Mouse (Mus musculus) myocyte (in vitro differentiated cells): ENCODE data around the gene Asap3. TPM values are rescaled to one million over a fixed set of nuclear protein-coding genes. Genes with fewer than 3 reads are reported as not detected.

Source experiments
- H3K27me3 ChIP-seq: one replicate; pipeline ENCODE4 v1.6.1; 2011; ENCODE audit not compliant: control insufficient read depth, insufficient read depth, insufficient read length
- H3K36me3 ChIP-seq: one replicate; pipeline ENCODE4 v1.6.1; 2011; ENCODE audit not compliant: control insufficient read depth, insufficient read depth
- H3K4me2 ChIP-seq: one replicate; pipeline ENCODE4 v1.6.1; 2011; ENCODE audit warnings: low read depth, control low read depth
- H3K4me3 ChIP-seq: one replicate; pipeline ENCODE4 v1.5.1; 2011; ENCODE audit warnings: mild to moderate bottlenecking, control low read depth, moderate library complexity
- H3K79me2 ChIP-seq: one replicate; pipeline ENCODE4 v1.6.1; 2011; ENCODE audit not compliant: control insufficient read depth, insufficient read depth
- H3ac ChIP-seq: one replicate; pipeline ENCODE4 v1.6.1; 2011; ENCODE audit not compliant: control insufficient read depth, insufficient read length
- CEBPB ChIP-seq: IDR thresholded peaks from 2 replicates; pipeline ENCODE4 v1.6.1; 2011; ENCODE audit warnings: mild to moderate bottlenecking, moderate library complexity; ENCODE audit not compliant: poor library complexity, insufficient read depth, severe bottlenecking
- E2F4 ChIP-seq: IDR thresholded peaks from one replicate; pipeline ENCODE4 v1.6.1; 2011; ENCODE audit warnings: mild to moderate bottlenecking, control low read depth, moderate library complexity; ENCODE audit not compliant: insufficient read depth
- MAX ChIP-seq: IDR thresholded peaks from one replicate; pipeline ENCODE4 v1.6.1; 2011; ENCODE audit warnings: low read depth, mild to moderate bottlenecking, control low read depth
- MYOD1 ChIP-seq, 3 experiments: IDR thresholded peaks; one replicate each; pipeline ENCODE4 v1.6.1; 2011; ENCODE audit warnings: control low read depth in 2 of 3, low read depth in 2 of 3, mild to moderate bottlenecking in 2 of 3, moderate library complexity in 1 of 3; ENCODE audit not compliant: insufficient read length in 2 of 3, control insufficient read depth in 1 of 3
- MYOG ChIP-seq, 3 experiments: IDR thresholded peaks; one replicate each; pipeline ENCODE4 v1.6.1; 2011; ENCODE audit warnings: control low read depth in 2 of 3, low read depth in 2 of 3, mild to moderate bottlenecking in 2 of 3; ENCODE audit not compliant: insufficient read length in 2 of 3, control insufficient read depth in 1 of 3, insufficient read depth in 1 of 3
- POLR2A ChIP-seq: IDR thresholded peaks from one replicate; pipeline ENCODE4 v1.6.1; 2011; ENCODE audit warnings: low read depth, mild to moderate bottlenecking, control low read depth, moderate library complexity; ENCODE audit not compliant: insufficient read length
- POLR2AphosphoS2 ChIP-seq: IDR thresholded peaks from one replicate; pipeline ENCODE4 v1.6.1; 2011; ENCODE audit warnings: low read depth, control low read depth; ENCODE audit not compliant: insufficient read length
- REST ChIP-seq: IDR thresholded peaks from one replicate; pipeline ENCODE4 v1.6.1; 2011; ENCODE audit warnings: mild to moderate bottlenecking, control low read depth, moderate library complexity; ENCODE audit not compliant: insufficient read depth, insufficient read length
- SRF ChIP-seq: IDR thresholded peaks from one replicate; pipeline ENCODE4 v1.6.1; 2011; ENCODE audit warnings: low read depth; ENCODE audit not compliant: control insufficient read depth, insufficient read length
- TCF12 ChIP-seq: IDR thresholded peaks from one replicate; pipeline ENCODE4 v1.6.1; 2011; ENCODE audit warnings: mild to moderate bottlenecking, control low read depth; ENCODE audit not compliant: poor library complexity, insufficient read depth, severe bottlenecking
- TCF3 ChIP-seq: IDR thresholded peaks from one replicate; pipeline ENCODE4 v1.6.1; 2011; ENCODE audit warnings: low read depth, control low read depth; ENCODE audit not compliant: insufficient read length
- USF1 ChIP-seq: IDR thresholded peaks from one replicate; pipeline ENCODE4 v1.6.1; 2011; ENCODE audit warnings: low read depth, mild to moderate bottlenecking, control low read depth, moderate library complexity
- polyA plus RNA-seq: library from polyadenylated mRNA; unstranded; fragments of >200 nt; fragmentation: generic; extraction: Trizol; gene quantifications from one replicate; pipeline ENCODE4 v1.2.1, GENCODE M21; 2012; ENCODE audit warnings: missing spikeins

The Asap3 gene
- polyA plus RNA-seq, 1 experiment = 3.9 TPM

GRCm38 (mm10) chr4:136179998-136180397, 26.2 kb upstream of the Asap3 start:
- Histone ChIP-seq H3K79me2 (peaks cover 72% of the 10 kb centered on the region), H3K27me3 (no peaks in the 10 kb centered on the region), H3K4me3 (no peak overlapping the region), H3K36me3 (peaks cover 30% of the 10 kb centered on the region), H3ac (no peak overlapping the region), H3K4me2 (no peak overlapping the region)
- TF ChIP-seq MAX (no peak), MYOG (IDR thresholded peaks at IDR 0.05; ENCODE audit: control insufficient read depth in 1 of 3, insufficient read depth in 1 of 3, insufficient read length in 2 of 3, low read depth in 2 of 3) (no peak)

DNA sequence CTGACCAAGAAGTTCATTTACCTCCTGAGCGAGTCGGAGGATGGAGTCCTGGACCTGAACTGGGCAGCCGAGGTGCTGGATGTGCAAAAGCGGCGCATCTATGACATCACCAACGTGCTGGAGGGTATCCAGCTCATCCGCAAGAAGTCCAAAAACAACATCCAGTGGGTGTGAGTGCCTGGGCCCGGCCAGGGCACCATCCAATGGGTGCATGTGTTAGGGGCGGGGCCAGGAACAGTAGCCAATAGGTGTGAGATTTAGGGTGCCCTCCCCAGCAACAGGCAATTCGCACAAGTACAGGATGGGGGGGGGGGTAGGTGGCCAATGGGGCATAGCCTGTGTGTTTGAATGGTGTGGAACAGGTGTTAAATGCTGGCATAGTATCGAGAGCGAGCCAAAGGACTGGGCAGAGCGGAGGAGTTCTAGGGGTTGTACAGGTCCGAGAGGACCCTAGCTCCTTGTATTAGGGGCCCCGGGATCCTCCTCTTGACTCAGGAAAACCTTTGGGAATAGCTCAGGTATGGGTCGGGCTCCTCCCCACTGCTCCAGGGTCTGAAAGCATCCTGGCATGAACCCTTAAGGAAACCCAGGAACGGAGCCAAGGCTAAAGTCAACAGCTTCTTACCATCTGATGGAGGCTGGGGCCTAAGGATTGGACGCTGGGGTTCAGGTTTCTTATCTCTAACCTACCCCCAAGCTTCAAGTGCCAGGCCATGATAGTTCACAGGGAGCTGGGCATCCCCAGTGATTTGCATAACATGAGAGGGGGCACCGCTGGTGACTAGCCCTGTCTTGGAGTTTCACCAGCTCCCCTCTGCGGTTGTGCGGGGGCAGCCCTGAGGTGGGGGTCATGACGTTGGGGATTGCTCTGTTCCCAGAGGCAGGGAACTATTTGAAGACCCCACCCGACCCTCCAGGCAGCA, 25.5 kb upstream of the Asap3 start:
- Histone ChIP-seq H3K4me3 (no peak overlapping the region), H3ac (no peak overlapping the region)
- TF ChIP-seq TCF12 = no peak
- peak in 1 of 3 experiments; percentile 6 for TF ChIP-seq MYOD1 (IDR thresholded peaks at IDR 0.05; ENCODE audit: control insufficient read depth in 1 of 3, insufficient read length in 2 of 3, low read depth in 2 of 3)

GRCm38 (mm10) chr4:136181367-136181766, 24.8 kb upstream of the Asap3 start:
- H3K36me3 ChIP-seq = peaks cover 32% of the 10 kb centered on the region
- H3ac ChIP-seq = no peak overlapping the region
- no peak overlapping the region for H3K4me3 ChIP-seq
- H3K79me2 ChIP-seq = peaks cover 66% of the 10 kb centered on the region
- no peaks in the 10 kb centered on the region for H3K27me3 ChIP-seq
- TF ChIP-seq SRF = no peak
- TF ChIP-seq USF1 = no peak
- TF ChIP-seq MAX = no peak
- no peak for TF ChIP-seq POLR2AphosphoS2
- TF ChIP-seq REST = no peak
- no peak for TF ChIP-seq TCF3
- no peak for TF ChIP-seq CEBPB
- no peak for TF ChIP-seq MYOD1 (IDR thresholded peaks at IDR 0.05; ENCODE audit: control insufficient read depth in 1 of 3, insufficient read length in 2 of 3, low read depth in 2 of 3)
- TF ChIP-seq TCF12 = no peak
- no peak for TF ChIP-seq E2F4
- TF ChIP-seq POLR2A = no peak
- no peak for TF ChIP-seq MYOG (IDR thresholded peaks at IDR 0.05; ENCODE audit: control insufficient read depth in 1 of 3, insufficient read depth in 1 of 3, insufficient read length in 2 of 3, low read depth in 2 of 3)
- H3K4me2 ChIP-seq = no peak overlapping the region

More for the DNA sequence above, 25.5 kb upstream of the Asap3 start:
- Histone ChIP-seq H3K27me3 (no peaks in the 10 kb centered on the region), H3K4me2 (no peak overlapping the region), H3K36me3 (peaks cover 32% of the 10 kb centered on the region), H3K79me2 (peaks cover 68% of the 10 kb centered on the region)

GRCm38 (mm10) chr4:136185375-136185774, 20.8 kb upstream of the Asap3 start:
- no peaks in the 10 kb centered on the region for H3K27me3 ChIP-seq
- TF ChIP-seq TCF12 (no peak), POLR2A (peak; percentile 36)
- no peak overlapping the region for H3K4me3 ChIP-seq
- peaks cover 76% of the 10 kb centered on the region for H3K79me2 ChIP-seq
- peaks cover 55% of the 10 kb centered on the region for H3K36me3 ChIP-seq
- no peak overlapping the region for H3ac ChIP-seq
- peak overlapping the region; percentile 79 for H3K4me2 ChIP-seq

DNA sequence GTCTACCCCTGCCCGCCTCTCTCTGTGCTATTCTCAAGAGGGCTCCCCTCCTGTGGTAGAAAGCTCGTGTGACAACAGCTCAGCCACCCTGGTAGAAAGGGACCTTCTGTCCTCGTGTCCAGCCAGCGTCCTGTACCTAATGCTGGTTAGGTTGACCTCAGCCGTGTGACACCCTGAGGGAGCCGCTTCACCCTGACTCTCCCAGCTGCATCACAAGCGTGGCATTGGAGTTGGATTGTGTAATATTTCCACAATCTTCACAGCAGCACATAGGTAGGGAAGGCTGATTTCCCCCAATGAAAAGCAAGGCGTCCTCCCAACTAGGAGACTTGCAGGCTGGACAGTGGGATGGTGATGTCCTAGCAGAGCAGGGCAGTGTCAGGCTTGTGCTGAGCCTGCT, 19.9 kb upstream of the Asap3 start:
- H3ac ChIP-seq = no peak overlapping the region
- H3K4me3 ChIP-seq = no peak overlapping the region
- peak overlapping the region; percentile 79 for H3K4me2 ChIP-seq
- peaks cover 76% of the 10 kb centered on the region for H3K79me2 ChIP-seq
- no peaks in the 10 kb centered on the region for H3K27me3 ChIP-seq
- peaks cover 64% of the 10 kb centered on the region for H3K36me3 ChIP-seq
- TF ChIP-seq POLR2AphosphoS2 (peak; percentile 8), REST (no peak), POLR2A (peak; percentile 20)
